Mouse (Mus musculus): Measurements from ENCODE around the gene Gm20388. TPM values are rescaled to one million over a fixed set of nuclear protein-coding genes. Genes with fewer than 3 reads are reported as not detected.
"Not testable (repeated sequence)": the region's sequence is repeated elsewhere in the genome, so short reads cannot be mapped to it uniquely, and the experiment has no call there.

Gene Gm20388
- polyA plus RNA-seq, 1 experiment, result 23.9 TPM

GRCm38 (mm10) chr8:122321455-122321921 lies 2410.8 kb downstream of the Gm20388 start:
- Histone ChIP-seq H3K27ac (ENCODE audit: insufficient read depth, low read length) (no peak overlapping the region), H3K4me3 (ENCODE audit: insufficient read depth, low read length) (no peak overlapping the region), H3K4me1 (ENCODE audit: control insufficient read depth, insufficient read depth, low read length) (no peaks in the 10 kb centered on the region)
- no peak for TF ChIP-seq POLR2A (IDR thresholded peaks at IDR 0.05; ENCODE audit: extremely low read depth, insufficient read depth, low read length)
- TF ChIP-seq CTCF (IDR thresholded peaks at IDR 0.05; ENCODE audit: extremely low read depth, insufficient read depth, low read length), result no peak

- TF ChIP-seq POLR2A (IDR thresholded peaks at IDR 0.05; ENCODE audit: extremely low read depth, insufficient read depth, low read length) (no peak), CTCF (IDR thresholded peaks at IDR 0.05; ENCODE audit: extremely low read depth, insufficient read depth, low read length) (no peak)
- no peak overlapping the region for H3K27ac ChIP-seq (ENCODE audit: insufficient read depth, low read length)
Observed at GRCm38 (mm10) chr8:122322126-122322525, 2411.5 kb downstream of the Gm20388 start.

DNA sequence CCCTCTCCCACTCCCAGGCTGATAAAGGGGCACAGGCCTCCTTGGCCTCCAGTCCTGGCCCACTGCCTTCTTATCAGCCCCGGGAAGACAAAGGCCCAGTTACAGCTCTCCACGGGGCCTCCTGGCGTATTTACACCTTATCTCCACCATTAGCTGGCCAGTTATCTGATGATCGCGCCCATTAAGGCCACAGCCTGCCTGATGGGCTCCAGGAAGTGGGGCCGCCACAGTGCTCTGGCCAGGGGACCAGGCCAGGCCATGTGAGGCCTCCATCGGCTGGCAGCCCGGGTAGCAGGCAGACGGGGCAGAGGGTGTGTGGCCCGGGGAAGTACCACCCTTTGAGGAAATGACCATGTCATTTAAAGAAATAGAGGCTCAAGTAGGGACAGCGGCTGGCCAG lies 2412.2 kb downstream of the Gm20388 start:
- Histone ChIP-seq H3K4me1 (ENCODE audit: control insufficient read depth, insufficient read depth, low read length) (no peaks in the 10 kb centered on the region), H3K4me3 (ENCODE audit: insufficient read depth, low read length) (no peak overlapping the region), H3K27ac (ENCODE audit: insufficient read depth, low read length) (no peak overlapping the region)
- TF ChIP-seq POLR2A (IDR thresholded peaks at IDR 0.05; ENCODE audit: extremely low read depth, insufficient read depth, low read length) (no peak), CTCF (IDR thresholded peaks at IDR 0.05; ENCODE audit: extremely low read depth, insufficient read depth, low read length) (no peak)

More at GRCm38 (mm10) chr8:122322126-122322525, 2411.5 kb downstream of the Gm20388 start:
- Histone ChIP-seq H3K4me1 (ENCODE audit: control insufficient read depth, insufficient read depth, low read length) (no peaks in the 10 kb centered on the region), H3K4me3 (ENCODE audit: insufficient read depth, low read length) (no peak overlapping the region)

DNA sequence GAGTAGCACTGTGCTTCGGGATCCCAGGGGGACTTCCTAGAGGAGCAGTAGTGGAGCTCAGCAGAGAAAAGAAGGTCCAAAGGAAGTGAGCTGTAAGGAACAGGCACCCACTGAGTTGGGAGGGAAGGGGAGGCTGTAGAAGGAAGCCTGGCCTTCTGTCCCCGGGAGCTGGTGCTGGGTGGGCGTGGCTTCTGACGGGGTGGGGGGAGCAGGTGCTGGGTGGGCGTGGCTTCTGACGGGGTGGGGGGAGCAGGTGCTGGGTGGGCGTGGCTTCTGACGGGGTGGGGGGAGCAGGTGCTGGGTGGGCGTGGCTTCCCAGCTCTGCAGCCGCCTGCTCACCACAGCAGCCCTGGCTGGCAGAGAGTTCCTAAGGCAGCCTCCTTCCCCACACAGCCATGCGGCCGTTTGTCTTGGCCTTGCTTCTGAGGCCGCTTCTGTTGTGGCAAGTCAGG lies 2413.3 kb downstream of the Gm20388 start:
- not testable (repeated sequence) for H3K27ac ChIP-seq (ENCODE audit: insufficient read depth, low read length)

DNA sequence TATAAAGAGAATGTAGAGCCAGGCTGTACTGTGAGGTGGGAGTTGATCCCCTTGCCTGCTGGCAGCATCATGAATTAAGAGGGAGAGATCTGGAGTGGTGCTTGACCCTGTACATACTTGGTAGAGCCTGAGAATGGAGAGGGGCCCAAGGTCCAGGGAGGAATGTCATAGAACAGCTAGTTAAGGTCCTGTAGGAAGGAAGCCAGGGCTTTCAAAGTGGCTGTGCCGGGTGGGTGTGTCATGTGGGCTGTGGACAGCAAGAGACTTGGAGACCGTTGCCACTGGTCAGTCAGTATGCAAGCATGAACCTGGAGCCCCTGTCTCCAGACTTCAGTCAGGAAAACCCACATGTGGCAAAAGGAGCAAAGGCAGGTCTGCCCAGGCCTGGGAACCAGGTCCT lies 2414.6 kb downstream of the Gm20388 start:
- H3K27ac ChIP-seq (ENCODE audit: insufficient read depth, low read length), result no peak overlapping the region
- H3K4me1 ChIP-seq (ENCODE audit: control insufficient read depth, insufficient read depth, low read length), result no peaks in the 10 kb centered on the region
- no peak overlapping the region for H3K4me3 ChIP-seq (ENCODE audit: insufficient read depth, low read length)
- TF ChIP-seq POLR2A (IDR thresholded peaks at IDR 0.05; ENCODE audit: extremely low read depth, insufficient read depth, low read length) (no peak), CTCF (IDR thresholded peaks at IDR 0.05; ENCODE audit: extremely low read depth, insufficient read depth, low read length) (no peak)

More for the DNA sequence above, 2413.3 kb downstream of the Gm20388 start:
- not testable (repeated sequence) for H3K4me3 ChIP-seq (ENCODE audit: insufficient read depth, low read length); H3K4me1 ChIP-seq (ENCODE audit: control insufficient read depth, insufficient read depth, low read length)

DNA sequence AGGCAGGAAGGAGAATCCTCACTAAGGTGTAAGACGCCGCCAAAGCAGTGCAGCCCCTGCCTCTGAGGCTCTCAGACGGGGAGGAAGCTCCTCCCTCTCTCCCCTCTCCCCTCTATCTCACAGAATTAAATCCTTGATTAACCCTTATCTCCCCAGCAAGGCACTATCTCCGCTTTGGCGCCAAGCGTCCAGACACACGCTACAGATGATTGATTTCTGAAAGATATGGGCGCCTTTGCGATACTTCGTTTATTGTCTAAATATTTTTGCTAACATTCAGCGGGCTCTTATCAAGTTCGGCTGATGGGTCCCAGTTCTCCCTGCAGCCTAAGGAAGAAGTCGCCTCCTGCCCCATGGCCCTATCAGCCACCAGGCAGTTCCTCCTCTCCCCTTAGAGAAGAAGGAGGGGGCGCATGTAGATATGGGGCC lies 2415.5 kb downstream of the Gm20388 start:
- Histone ChIP-seq H3K4me3 (ENCODE audit: insufficient read depth, low read length) (no peak overlapping the region), H3K27ac (ENCODE audit: insufficient read depth, low read length) (no peak overlapping the region), H3K4me1 (ENCODE audit: control insufficient read depth, insufficient read depth, low read length) (no peaks in the 10 kb centered on the region)
- no peak for TF ChIP-seq CTCF (IDR thresholded peaks at IDR 0.05; ENCODE audit: extremely low read depth, insufficient read depth, low read length)
- no peak for TF ChIP-seq POLR2A (IDR thresholded peaks at IDR 0.05; ENCODE audit: extremely low read depth, insufficient read depth, low read length)

DNA sequence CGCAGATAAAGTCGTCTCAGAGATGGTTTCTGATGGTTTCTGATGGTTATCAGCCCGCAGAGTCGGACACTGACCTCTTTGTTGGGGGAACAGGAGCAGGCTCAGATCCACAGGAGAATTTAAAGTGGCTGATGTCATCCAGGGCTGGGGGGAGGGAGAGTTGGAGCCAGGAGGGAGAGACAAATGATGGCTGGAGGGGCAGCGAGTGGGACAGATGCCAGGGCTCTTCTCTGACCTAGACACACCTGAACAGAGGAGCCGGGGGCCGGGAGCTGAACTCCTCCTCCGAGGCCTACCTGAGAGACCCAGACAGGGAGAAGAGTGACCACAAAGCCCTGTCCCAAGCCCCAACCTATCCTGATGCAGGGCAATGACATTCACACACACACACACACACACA lies 2418.4 kb downstream of the Gm20388 start:
- TF ChIP-seq POLR2A (IDR thresholded peaks at IDR 0.05; ENCODE audit: extremely low read depth, insufficient read depth, low read length), result no peak
- TF ChIP-seq CTCF (IDR thresholded peaks at IDR 0.05; ENCODE audit: extremely low read depth, insufficient read depth, low read length), result no peak
- no peaks in the 10 kb centered on the region for H3K4me1 ChIP-seq (ENCODE audit: control insufficient read depth, insufficient read depth, low read length)
- no peak overlapping the region for H3K27ac ChIP-seq (ENCODE audit: insufficient read depth, low read length)
- H3K4me3 ChIP-seq (ENCODE audit: insufficient read depth, low read length), result no peak overlapping the region

DNA sequence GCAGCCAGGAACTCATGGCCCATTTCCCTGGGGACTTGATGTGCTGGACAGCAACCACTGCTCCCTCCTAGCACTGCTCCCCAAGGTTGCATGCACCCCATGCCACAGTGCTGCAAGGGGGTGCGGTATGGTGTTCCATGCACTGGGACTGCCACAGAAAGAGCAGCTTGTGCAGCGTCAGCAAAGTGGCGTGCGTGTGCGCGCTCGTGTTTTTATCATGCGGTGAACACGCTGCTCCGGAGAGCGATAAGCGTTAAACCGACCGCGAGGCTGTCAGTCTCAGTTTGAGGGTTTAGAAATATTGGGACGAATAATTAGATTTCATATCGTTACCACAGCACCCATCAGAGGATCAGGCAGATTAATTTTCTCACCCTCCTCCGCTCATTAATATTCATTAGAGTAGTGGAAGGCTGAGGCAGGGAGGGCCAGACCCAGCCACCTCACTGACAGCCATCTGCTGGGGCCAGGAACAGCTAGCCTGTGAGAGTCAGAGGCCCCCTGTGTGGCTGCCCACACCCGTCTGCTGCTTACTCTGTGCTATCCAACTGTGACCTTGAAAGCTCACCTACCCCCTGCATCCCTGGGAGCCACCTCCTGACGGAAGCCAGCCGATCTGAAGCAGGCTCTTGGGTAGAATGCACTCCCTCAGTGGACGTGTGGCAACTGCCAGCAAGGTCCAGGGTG lies 2419.1 kb downstream of the Gm20388 start:
- H3K4me3 ChIP-seq (ENCODE audit: insufficient read depth, low read length), result no peak overlapping the region
- TF ChIP-seq CTCF (IDR thresholded peaks at IDR 0.05; ENCODE audit: extremely low read depth, insufficient read depth, low read length) (no peak), POLR2A (IDR thresholded peaks at IDR 0.05; ENCODE audit: extremely low read depth, insufficient read depth, low read length) (no peak)
- H3K27ac ChIP-seq (ENCODE audit: insufficient read depth, low read length), result no peak overlapping the region
- H3K4me1 ChIP-seq (ENCODE audit: control insufficient read depth, insufficient read depth, low read length), result no peaks in the 10 kb centered on the region

GRCm38 (mm10) chr8:122330446-122331133 lies 2419.9 kb downstream of the Gm20388 start:
- Histone ChIP-seq H3K27ac (ENCODE audit: insufficient read depth, low read length) (0 out of 2 replicates have a peak overlapping the region, but pooled peaks have one; percentile 14), H3K4me1 (ENCODE audit: control insufficient read depth, insufficient read depth, low read length) (no peaks in the 10 kb centered on the region), H3K4me3 (ENCODE audit: insufficient read depth, low read length) (no peak overlapping the region)
- no peak for TF ChIP-seq CTCF (IDR thresholded peaks at IDR 0.05; ENCODE audit: extremely low read depth, insufficient read depth, low read length)
- no peak for TF ChIP-seq POLR2A (IDR thresholded peaks at IDR 0.05; ENCODE audit: extremely low read depth, insufficient read depth, low read length)

GRCm38 (mm10) chr8:122331134-122331523 lies 2420.5 kb downstream of the Gm20388 start:
- 0 out of 2 replicates have a peak overlapping the region, but pooled peaks have one; percentile 14 for H3K27ac ChIP-seq (ENCODE audit: insufficient read depth, low read length)
- TF ChIP-seq CTCF (IDR thresholded peaks at IDR 0.05; ENCODE audit: extremely low read depth, insufficient read depth, low read length), result no peak
- TF ChIP-seq POLR2A (IDR thresholded peaks at IDR 0.05; ENCODE audit: extremely low read depth, insufficient read depth, low read length), result no peak
- H3K4me3 ChIP-seq (ENCODE audit: insufficient read depth, low read length), result no peak overlapping the region
- no peaks in the 10 kb centered on the region for H3K4me1 ChIP-seq (ENCODE audit: control insufficient read depth, insufficient read depth, low read length)

Measured in cortical plate, adult 2 months (tissue).